Mouse (Mus musculus): ENCODE measurements at regions not wholly inside any gene's neighbourhood (a gene's known extent, or its start where the extent isn't known, plus 50 kb on each side); places are given as distances from the start of the nearest gene placed in this dataset.

DNA sequence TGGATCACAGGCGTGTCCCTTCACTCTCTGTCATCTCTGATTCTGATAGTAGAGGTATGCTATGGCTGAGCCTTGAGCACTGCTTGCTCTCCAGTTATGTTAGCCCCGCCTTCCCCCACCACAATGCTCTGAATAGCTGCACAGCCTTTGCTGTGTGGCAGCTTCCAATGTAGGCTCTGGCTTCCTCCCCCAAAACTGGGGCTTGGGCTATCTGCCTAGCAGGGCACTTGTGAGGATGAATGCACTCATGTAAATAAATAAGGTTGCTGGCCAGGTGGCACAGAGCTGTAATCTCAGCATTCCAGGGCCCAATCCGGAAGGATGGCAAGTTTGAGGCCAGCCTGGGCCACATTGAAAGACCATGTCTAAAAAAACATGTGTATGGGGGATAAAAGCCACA is 103.6 kb upstream of the Sdk1 start:
- DNase-seq (ENCODE audit: low spot score in 2 of 2) = no peak

DNA sequence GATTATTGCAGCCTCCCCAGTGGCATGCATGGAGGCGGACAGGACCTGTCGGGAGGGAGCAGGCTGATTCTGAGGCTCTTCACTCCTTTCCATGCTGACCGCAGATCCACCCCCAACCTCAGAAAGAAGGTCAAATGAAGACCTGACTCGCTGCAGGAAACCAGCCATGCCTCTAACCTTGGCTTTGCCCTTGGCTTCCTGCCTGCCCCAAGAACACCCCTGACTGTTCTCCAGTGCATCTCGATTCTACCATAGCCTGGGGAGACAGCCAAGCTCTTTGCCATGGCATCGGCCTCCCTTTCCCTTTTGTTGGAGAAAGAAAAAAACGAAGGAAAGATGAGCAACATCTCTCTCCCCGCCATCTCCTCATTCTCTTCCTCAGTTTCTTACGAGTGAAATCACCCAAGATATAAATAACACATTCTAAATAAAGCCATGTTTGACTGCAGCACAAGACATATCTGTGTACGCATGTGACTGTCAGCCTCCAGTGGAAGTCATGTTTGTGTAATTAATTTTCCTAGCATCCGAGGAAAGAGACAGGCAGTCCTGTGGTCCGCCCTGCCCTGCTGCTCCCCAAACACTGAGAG is 102.4 kb upstream of the Sdk1 start:
- DNase-seq (ENCODE audit: low spot score in 2 of 2) = no peak

DNA sequence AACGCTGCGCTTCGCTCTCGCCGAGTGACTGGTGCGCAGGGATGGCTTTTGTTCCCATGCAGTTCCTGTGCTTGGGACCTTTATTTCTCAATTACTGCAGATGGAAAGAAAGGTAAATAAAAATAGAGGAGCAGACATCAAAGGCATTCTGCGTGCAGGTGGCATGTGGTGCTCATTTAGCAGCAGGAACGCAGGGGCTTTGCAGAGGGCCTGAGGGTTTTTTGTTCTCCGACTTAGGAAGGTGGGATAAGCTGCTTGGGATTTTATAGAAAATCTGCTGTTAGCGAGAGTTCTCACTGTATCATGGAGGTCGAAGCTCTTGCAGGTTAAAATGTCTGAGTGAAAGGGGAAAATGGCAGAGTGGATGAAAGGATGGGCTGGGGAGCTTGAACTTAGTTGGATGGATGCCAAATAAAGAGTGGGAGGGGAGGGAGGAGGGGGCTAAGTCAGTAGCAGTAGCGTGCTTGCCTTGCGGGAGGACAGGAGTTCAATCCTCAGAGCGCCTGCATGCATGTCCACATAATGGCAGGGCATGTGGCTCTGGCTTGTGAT is 101.9 kb upstream of the Sdk1 start:
- no peak for DNase-seq (ENCODE audit: low spot score in 2 of 2)

DNA sequence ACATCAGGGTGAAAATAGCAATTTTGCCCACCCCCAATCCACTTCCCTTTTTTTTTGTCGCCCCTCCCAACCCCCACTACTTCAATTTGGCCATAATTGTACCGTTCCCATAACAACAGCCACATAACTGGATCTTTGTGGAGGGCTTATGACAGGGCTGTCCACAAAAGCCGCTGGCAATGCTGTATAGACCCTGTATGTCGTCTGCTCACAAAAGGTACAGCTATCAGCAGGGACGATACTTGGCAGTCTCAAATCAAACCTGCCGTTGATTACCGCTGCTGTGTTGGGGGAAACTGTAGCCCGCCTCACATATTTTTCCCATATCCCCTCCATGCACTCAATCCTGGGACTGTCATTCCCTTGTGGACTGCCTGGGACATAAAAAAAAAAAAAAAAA is 80.9 kb upstream of the Sdk1 start:
- no peak for DNase-seq (ENCODE audit: low spot score in 2 of 2)

DNA sequence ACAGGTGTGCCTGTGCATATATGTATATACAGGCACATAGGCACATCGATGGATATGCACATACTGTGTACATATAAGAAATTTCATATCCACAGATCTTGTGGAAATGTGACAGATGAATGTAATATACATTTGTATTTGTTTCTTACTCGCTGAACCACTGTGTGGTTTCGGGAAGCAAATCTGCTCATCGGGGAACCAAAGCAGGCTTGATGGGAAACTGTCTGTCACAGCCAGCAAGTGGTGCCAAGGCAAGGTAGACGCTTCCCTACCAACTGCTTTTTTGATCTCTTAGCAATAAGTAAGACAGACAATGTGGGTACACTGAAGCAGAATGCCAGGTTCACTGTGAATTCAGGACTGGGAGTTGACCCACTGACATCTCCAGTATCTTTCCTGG is 80.3 kb upstream of the Sdk1 start:
- DNase-seq (ENCODE audit: low spot score in 2 of 2) = no peak

DNA sequence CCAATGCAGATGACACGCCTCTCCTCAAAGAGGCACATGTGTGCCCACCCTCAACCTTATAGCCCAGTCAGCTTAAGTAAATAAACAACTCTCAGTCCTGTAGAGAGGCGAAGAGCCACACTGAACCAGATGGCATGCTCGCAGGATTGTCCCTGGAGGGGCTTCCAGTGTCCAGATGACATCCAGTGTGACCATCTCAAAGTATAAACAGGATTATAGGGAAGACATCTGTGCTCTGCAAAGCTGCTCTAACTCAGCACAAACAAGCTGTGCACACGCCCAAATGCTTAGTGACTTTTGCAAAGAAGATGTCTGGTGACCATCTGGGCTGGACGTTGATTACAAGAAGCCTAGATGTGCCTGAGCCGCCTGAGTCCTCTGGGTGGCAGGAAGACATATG is 58.8 kb upstream of the Sdk1 start:
- DNase-seq (ENCODE audit: low spot score in 2 of 2) = no peak

DNA sequence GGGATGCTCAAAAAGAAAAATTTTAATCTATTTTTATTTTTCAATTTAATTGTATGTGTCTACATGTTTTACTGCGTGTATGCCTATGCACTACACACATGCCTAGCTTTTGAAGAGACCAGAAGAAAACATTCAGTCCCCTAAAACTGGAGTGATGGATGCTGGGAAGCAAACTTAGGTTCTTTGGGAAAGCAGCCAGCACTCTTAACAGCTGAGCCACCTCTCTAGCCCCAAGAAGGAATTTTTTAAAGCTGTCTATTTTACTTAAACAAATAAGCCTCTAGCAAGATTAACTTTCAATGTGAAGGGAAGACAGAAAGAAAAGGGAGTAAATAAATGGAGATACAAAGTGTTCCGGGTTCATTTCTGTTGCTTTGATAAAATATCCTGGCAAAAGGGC is 52.3 kb upstream of the Sdk1 start:
- DNase-seq (ENCODE audit: low spot score in 2 of 2) = no peak

All from natural killer cell, adult 2 months (primary cell).